Mouse (Mus musculus) megakaryocyte, embryonic 14.5 days (primary cell): ENCODE measurements around the gene Hoxc5. TPM values are rescaled to one million over a fixed set of nuclear protein-coding genes. Genes with fewer than 3 reads are reported as not detected.

ENCODE experiments used
- H3K27me3 ChIP-seq: replicated peaks from 2 replicates; pipeline ENCODE3; 2012; ENCODE audit warnings: inconsistent platforms
- H3K36me3 ChIP-seq: replicated peaks from 2 replicates; pipeline ENCODE3; 2012; ENCODE audit warnings: low read length, inconsistent platforms, mixed read lengths
- H3K4me1 ChIP-seq: 2 replicates; pipeline ENCODE4 v1.6.1; 2012; ENCODE audit warnings: inconsistent platforms
- H3K4me3 ChIP-seq: replicated peaks from 2 replicates; pipeline ENCODE3; 2012; ENCODE audit warnings: moderate library complexity, mild to moderate bottlenecking, inconsistent platforms
- H3K9me3 ChIP-seq: 2 replicates; pipeline ENCODE4 v1.6.1; 2012; ENCODE audit warnings: inconsistent platforms
- FLI1 ChIP-seq: IDR thresholded peaks from 2 replicates; pipeline ENCODE4 v1.6.1; 2012; ENCODE audit warnings: low read length, inconsistent platforms, mixed read lengths
- GATA1 ChIP-seq: IDR thresholded peaks from 3 replicates; pipeline ENCODE4 v1.6.1; 2012; ENCODE audit warnings: mixed read lengths, low read length, inconsistent platforms, borderline replicate concordance
- polyA plus RNA-seq: library from polyadenylated mRNA; stranded (reverse); fragments of >175 nt; gene quantifications from 2 replicates; pipeline ENCODE4 v1.2.3, GENCODE M21; 2012; ENCODE audit warnings: low replicate concordance; ENCODE audit not compliant: insufficient read depth

Gene Hoxc5
- polyA plus RNA-seq, 1 experiment = not detected

DNA sequence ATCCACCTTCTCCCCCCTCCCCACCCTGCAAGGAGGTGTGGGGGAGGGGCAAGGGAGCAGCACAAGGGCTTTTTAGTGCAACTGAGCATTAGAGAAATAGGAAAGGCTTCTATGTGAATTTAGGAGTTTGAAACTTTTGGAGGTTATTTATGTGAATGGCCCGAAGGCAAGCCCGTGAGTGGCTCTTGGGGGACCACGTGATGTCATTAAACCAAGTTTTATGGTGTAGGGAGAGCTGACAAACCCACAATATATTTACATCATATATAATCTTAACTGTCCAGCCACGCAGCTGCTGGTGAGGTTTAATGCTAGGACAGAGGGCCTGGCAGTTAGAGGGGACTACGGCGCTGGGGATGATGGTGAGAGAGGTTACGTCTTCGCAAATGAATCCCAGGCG, 51.4 kb downstream of the Hoxc5 start, which contains the start of gene Hoxc4:
Gene Hoxc4, plus strand, starts transcription at position 299 of the 400 bp plus-strand sequence.
- TF ChIP-seq FLI1 (no peak), GATA1 (no peak)
- Histone ChIP-seq H3K9me3 (no peaks in the 10 kb centered on the region), H3K4me3 (no peak within 1 kb of the TSS), H3K27me3 (peaks cover 97% of the 10 kb centered on the region), H3K36me3 (no peaks in the 10 kb centered on the region), H3K4me1 (peaks cover 21% of the 10 kb centered on the region)

DNA sequence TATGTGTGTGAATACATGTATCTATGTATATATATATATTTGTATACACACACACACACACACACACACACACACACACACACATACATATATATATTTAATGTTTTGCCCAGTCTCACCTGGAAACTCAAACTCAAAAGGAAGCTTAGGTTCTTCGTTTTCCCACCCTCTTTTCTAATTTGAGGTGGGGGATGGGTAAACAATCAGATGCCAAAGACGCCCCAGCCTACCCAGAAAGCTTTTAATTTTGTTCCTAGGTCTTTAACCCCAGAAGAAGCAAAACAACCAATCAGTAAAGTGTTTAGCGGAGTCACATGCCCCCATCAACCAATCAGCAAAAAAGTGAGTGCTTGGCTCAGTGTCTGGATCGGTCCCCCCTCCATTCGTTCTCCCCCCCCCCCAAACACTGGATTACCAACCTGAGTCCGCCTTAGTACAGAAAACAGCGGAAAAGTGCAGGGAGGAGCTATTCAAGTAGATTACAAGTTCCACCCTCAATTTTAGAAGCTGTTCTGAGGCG, 53.7 kb downstream of the Hoxc5 start:
- TF ChIP-seq GATA1 (no peak), FLI1 (no peak)
- peaks cover 91% of the 10 kb centered on the region for H3K27me3 ChIP-seq
- no peaks in the 10 kb centered on the region for H3K9me3 ChIP-seq
- no peak overlapping the region for H3K4me3 ChIP-seq
- no peaks in the 10 kb centered on the region for H3K36me3 ChIP-seq
- peaks cover 8% of the 10 kb centered on the region for H3K4me1 ChIP-seq

DNA sequence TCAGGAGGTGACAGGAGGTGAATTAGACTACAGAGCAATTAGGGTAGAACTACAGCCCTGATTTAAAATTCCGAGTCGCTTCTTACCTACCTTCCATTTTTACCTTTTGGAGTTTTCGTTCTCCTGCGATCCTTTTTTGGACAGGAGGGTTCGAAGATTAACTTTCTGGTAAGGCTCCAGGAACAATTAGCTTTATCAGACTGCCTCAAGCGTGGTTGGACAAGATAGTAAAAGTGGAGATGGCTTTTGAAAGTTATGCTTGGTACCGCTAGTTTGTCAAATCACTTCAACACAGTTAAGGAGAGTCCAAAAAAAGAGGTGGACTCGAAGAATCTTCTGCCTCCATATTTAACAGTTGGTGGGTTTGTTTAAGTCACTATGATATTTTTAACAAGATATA, 54.3 kb downstream of the Hoxc5 start:
- Histone ChIP-seq H3K9me3 (no peaks in the 10 kb centered on the region), H3K27me3 (peaks cover 91% of the 10 kb centered on the region), H3K36me3 (no peaks in the 10 kb centered on the region), H3K4me3 (no peak overlapping the region), H3K4me1 (peaks cover 8% of the 10 kb centered on the region)
- TF ChIP-seq GATA1 (no peak), FLI1 (no peak)

GRCm38 (mm10) chr15:103024131-103024530, 56.9 kb downstream of the Hoxc5 start:
- Histone ChIP-seq H3K4me3 (no peak overlapping the region), H3K4me1 (peaks cover 6% of the 10 kb centered on the region), H3K36me3 (no peaks in the 10 kb centered on the region), H3K9me3 (no peaks in the 10 kb centered on the region), H3K27me3 (peaks cover 91% of the 10 kb centered on the region)
- TF ChIP-seq FLI1 (no peak), GATA1 (no peak)

- H3K36me3 ChIP-seq = no peaks in the 10 kb centered on the region
- H3K9me3 ChIP-seq = no peaks in the 10 kb centered on the region
- TF ChIP-seq GATA1 (no peak), FLI1 (no peak)
- no peak overlapping the region for H3K4me3 ChIP-seq
- H3K4me1 ChIP-seq = no peaks in the 10 kb centered on the region
- H3K27me3 ChIP-seq = peaks cover 89% of the 10 kb centered on the region
These were observed 60.3 kb downstream of the Hoxc5 start for GRCm38 (mm10) chr15:103027266-103028235.

- peaks cover 2% of the 10 kb centered on the region for H3K4me1 ChIP-seq
- peaks cover 2% of the 10 kb centered on the region; the same call in 1 of the 2 replicates for H3K9me3 ChIP-seq
- peaks cover 91% of the 10 kb centered on the region for H3K27me3 ChIP-seq
- TF ChIP-seq GATA1 = no peak
- no peak for TF ChIP-seq FLI1
- H3K4me3 ChIP-seq = no peak overlapping the region
- H3K36me3 ChIP-seq = no peaks in the 10 kb centered on the region
These were observed 61.8 kb downstream of the Hoxc5 start for GRCm38 (mm10) chr15:103028916-103029512.

DNA sequence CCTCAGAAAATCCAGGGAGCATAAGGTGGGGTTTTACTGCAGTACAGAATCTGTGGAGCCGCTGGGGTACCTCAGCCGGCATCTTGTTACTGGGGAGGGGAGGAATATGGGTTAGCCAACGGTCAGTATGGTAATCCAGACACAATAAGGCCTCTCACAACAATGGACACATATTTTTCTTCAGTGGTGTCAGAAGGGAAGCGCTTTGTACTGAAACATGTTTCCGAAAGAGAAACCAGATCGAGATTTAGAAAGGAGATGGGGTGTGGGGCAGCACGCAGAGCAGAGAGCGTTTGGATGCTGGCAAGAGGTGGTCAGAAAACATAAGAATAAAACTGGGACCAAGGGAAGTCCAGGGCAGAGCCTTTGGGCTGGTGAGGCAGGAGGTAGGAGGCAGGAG, 62.9 kb downstream of the Hoxc5 start:
- Histone ChIP-seq H3K4me1 (peaks cover 12% of the 10 kb centered on the region), H3K27me3 (peaks cover 92% of the 10 kb centered on the region), H3K36me3 (no peaks in the 10 kb centered on the region), H3K4me3 (no peak overlapping the region), H3K9me3 (peaks cover 3% of the 10 kb centered on the region; the same call in 1 of the 2 replicates)
- no peak for TF ChIP-seq FLI1
- no peak for TF ChIP-seq GATA1

DNA sequence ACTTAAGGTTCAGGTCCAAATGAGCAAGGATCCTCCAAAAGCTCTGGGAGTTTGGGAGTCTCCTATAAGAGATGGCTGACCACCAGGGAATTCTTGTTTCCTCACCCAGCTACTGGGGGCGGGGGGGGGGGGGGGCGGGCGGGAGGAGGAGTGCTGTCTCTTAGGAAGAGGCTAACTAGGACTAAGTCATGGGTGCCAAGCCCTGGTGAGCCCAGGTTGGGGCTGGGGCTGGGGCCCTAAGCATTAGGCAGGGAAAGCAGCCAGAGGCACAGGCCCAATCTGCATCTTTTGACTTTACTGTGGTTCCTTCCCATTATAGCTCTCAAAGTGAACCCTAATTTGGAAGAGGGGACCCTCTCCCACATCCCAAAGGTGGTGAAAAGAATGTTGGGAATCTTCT, 64.9 kb downstream of the Hoxc5 start:
- Histone ChIP-seq H3K27me3 (peaks cover 94% of the 10 kb centered on the region), H3K4me1 (peaks cover 12% of the 10 kb centered on the region), H3K4me3 (no peak overlapping the region), H3K36me3 (no peaks in the 10 kb centered on the region), H3K9me3 (peaks cover 3% of the 10 kb centered on the region; the same call in 1 of the 2 replicates)
- TF ChIP-seq FLI1 (no peak), GATA1 (no peak)

DNA sequence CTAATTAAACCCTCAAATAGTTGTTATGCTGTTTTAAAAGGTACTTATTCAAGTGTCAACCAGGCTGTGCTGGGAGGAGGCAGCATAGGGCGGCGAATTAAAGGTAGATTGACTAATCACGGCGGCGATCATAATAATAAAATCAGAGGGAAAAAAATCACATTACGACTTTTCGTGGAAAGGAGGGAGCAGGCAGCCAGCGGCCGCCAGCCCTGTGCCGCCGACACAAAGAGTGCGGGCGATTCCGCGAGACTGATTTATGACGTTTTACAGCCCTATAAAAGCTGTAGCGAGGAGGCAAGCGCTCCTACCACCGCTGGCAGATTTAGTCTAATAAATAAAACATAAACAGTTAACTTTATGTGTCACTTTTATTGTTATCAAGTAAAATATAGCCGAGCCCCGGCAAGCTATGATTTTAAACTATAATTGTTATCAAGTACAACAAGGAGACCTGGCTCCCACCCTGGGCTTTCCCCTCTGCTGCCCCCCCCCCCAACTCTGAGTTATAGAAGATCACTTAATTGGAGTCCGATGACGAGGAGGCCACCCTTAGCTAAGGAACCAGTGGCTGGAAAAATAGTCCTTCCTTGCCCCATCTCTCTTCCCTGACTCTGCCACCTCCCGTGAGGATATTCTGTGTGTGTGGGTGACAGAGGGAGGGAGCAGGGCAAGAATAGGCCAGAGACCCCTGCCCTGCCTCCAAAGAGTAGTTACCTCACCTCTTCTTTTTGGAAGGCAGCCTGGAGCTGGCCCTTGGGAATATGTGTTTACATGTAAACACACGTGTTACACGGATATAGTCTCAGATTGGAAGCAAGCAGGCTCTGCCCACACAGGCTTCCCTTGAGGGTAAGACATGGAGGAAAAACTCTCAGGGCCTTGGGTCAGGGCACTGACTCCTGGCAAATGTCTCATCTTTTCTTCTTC, 65.7 kb downstream of the Hoxc5 start:
- Histone ChIP-seq H3K36me3 (no peaks in the 10 kb centered on the region), H3K9me3 (peaks cover 3% of the 10 kb centered on the region; the same call in 1 of the 2 replicates), H3K4me3 (no peak overlapping the region), H3K4me1 (peaks cover 12% of the 10 kb centered on the region), H3K27me3 (peaks cover 94% of the 10 kb centered on the region)
- TF ChIP-seq GATA1 (no peak), FLI1 (no peak)
